Mouse (Mus musculus) CH12.LX (cell line): Measurements from ENCODE around the gene Serpine2. TPM values are rescaled to one million over a fixed set of nuclear protein-coding genes. Genes with fewer than 3 reads are reported as not detected.

ENCODE experiments used
- DNase-seq: peaks from one replicate; pipeline ENCODE4 v3.0.0-alpha.2; 2013; ENCODE audit errors: extremely low read depth
- H3K27ac ChIP-seq: 2 replicates; pipeline ENCODE4 v1.5.1; 2012; ENCODE audit warnings: low read depth, mild to moderate bottlenecking, control low read depth, moderate library complexity; ENCODE audit not compliant: insufficient read depth
- H3K27me3 ChIP-seq: replicated peaks from 2 replicates; pipeline ENCODE3; 2012; ENCODE audit warnings: inconsistent platforms
- H3K36me3 ChIP-seq, 2 experiments: replicated peaks in 1 of 2; 2 replicates each; pipeline versions ENCODE3 to v1.6.1; 2012; ENCODE audit warnings: inconsistent platforms in 1 of 2, low read length in 1 of 2, mild to moderate bottlenecking in 1 of 2, mixed read lengths in 1 of 2, moderate library complexity in 1 of 2; ENCODE audit not compliant: control insufficient read depth in 1 of 2, insufficient read depth in 1 of 2
- H3K4me1 ChIP-seq, 2 experiments: 2 replicates each; pipeline ENCODE4 v1.6.1; 2012; ENCODE audit warnings: inconsistent platforms in 1 of 2, moderate library complexity in 1 of 2; ENCODE audit not compliant: insufficient read depth in 2 of 2, control insufficient read depth in 1 of 2
- H3K4me2 ChIP-seq: 2 replicates; pipeline ENCODE4 v1.6.1; 2012; ENCODE audit warnings: low read depth, mild to moderate bottlenecking, control low read depth; ENCODE audit not compliant: poor library complexity, insufficient read depth, severe bottlenecking
- H3K4me3 ChIP-seq, 3 experiments: fragments of 150-350 bp in 1 of 3; sonication (generic) in 1 of 3; replicated peaks in 1 of 3; 2 replicates each; pipeline versions ENCODE3 to v1.5.1; 2011 to 2012; ENCODE audit warnings: low read depth in 2 of 3, low read length in 2 of 3, mild to moderate bottlenecking in 2 of 3, moderate library complexity in 2 of 3, control low read depth in 1 of 3, improper control_type of control experiment in 1 of 3, inconsistent platforms in 1 of 3, mixed read lengths in 1 of 3; ENCODE audit not compliant: poor library complexity in 1 of 3
- H3K79me2 ChIP-seq: replicated peaks from 2 replicates; pipeline ENCODE4 v1.6.1; 2012; ENCODE audit warnings: mild to moderate bottlenecking, moderate library complexity; ENCODE audit not compliant: control insufficient read depth, poor library complexity, insufficient read depth, severe bottlenecking; ENCODE audit errors: extremely low read depth
- H3K9ac ChIP-seq: 2 replicates; pipeline ENCODE4 v1.6.1; 2012; ENCODE audit warnings: low read depth, mild to moderate bottlenecking, control low read depth, moderate library complexity; ENCODE audit not compliant: insufficient read depth
- H3K9me3 ChIP-seq: replicated peaks from 2 replicates; pipeline ENCODE3; 2012; ENCODE audit warnings: low read length, inconsistent platforms, mixed read lengths
- CHD2 ChIP-seq: IDR thresholded peaks from 2 replicates; pipeline ENCODE4 v1.6.1; 2011; ENCODE audit warnings: low read length, improper control_type of control experiment
- ETS1 ChIP-seq: conservative IDR thresholded peaks from 2 replicates; pipeline ENCODE4 v1.6.1; 2012; ENCODE audit warnings: low read depth, mild to moderate bottlenecking, inconsistent platforms, low read length, improper control_type of control experiment, moderate library complexity
- HCFC1 ChIP-seq: IDR thresholded peaks from 2 replicates; pipeline ENCODE4 v1.6.1; 2012; ENCODE audit warnings: low read depth, mild to moderate bottlenecking, inconsistent platforms, low read length, improper control_type of control experiment
- IRF4 ChIP-seq: IDR thresholded peaks from 2 replicates; pipeline ENCODE4 v1.6.1; 2014; ENCODE audit warnings: low read depth, mild to moderate bottlenecking, inconsistent platforms, low read length, improper control_type of control experiment
- KAT2A ChIP-seq: IDR thresholded peaks from 2 replicates; pipeline ENCODE4 v1.6.1; 2012; ENCODE audit warnings: low read length, improper control_type of control experiment, inconsistent platforms; ENCODE audit not compliant: insufficient replicate concordance
- MAFK ChIP-seq: IDR thresholded peaks from 2 replicates; pipeline ENCODE4 v1.6.1; 2011; ENCODE audit warnings: low read length, improper control_type of control experiment; ENCODE audit not compliant: insufficient replicate concordance
- MAX ChIP-seq: IDR thresholded peaks from 2 replicates; pipeline ENCODE4 v1.6.1; 2011; ENCODE audit warnings: low read length, improper control_type of control experiment
- MEF2A ChIP-seq: IDR thresholded peaks from 2 replicates; pipeline ENCODE4 v1.6.1; 2014; ENCODE audit warnings: low read depth, mild to moderate bottlenecking, inconsistent platforms, low read length, improper control_type of control experiment, borderline replicate concordance
- MXI1 ChIP-seq: IDR thresholded peaks from 2 replicates; pipeline ENCODE4 v1.6.1; 2011; ENCODE audit warnings: mild to moderate bottlenecking, low read depth, low read length, improper control_type of control experiment
- PAX5 ChIP-seq: IDR thresholded peaks from 2 replicates; pipeline ENCODE4 v1.6.1; 2012; ENCODE audit warnings: low read length, inconsistent platforms, mixed read lengths
- POLR2A ChIP-seq: IDR thresholded peaks from 2 replicates; pipeline ENCODE4 v1.6.1; 2011; ENCODE audit warnings: low read depth, mild to moderate bottlenecking, improper control_type of control experiment, low read length
- POLR2AphosphoS2 ChIP-seq: IDR thresholded peaks from 2 replicates; pipeline ENCODE4 v1.6.1; 2011; ENCODE audit warnings: low read depth, low read length, improper control_type of control experiment
- RAD21 ChIP-seq: IDR thresholded peaks from 2 replicates; pipeline ENCODE4 v1.6.1; 2011; ENCODE audit warnings: low read depth, mild to moderate bottlenecking, low read length, improper control_type of control experiment, moderate library complexity
- RCOR1 ChIP-seq: conservative IDR thresholded peaks from 2 replicates; pipeline ENCODE4 v1.6.1; 2012; ENCODE audit warnings: low read depth, mild to moderate bottlenecking, inconsistent platforms, low read length, improper control_type of control experiment
- USF1 ChIP-seq: IDR thresholded peaks from 2 replicates; pipeline ENCODE4 v1.6.1; 2014; ENCODE audit warnings: low read depth, mild to moderate bottlenecking, inconsistent platforms, low read length, improper control_type of control experiment
- USF2 ChIP-seq: conservative IDR thresholded peaks from 2 replicates; pipeline ENCODE4 v1.6.1; 2011; ENCODE audit warnings: low read depth, low read length, improper control_type of control experiment
- ZC3H11A ChIP-seq: IDR thresholded peaks from 2 replicates; pipeline ENCODE4 v1.6.1; 2012; ENCODE audit warnings: low read depth, mild to moderate bottlenecking, inconsistent platforms, low read length, improper control_type of control experiment
- ZKSCAN1 ChIP-seq: IDR thresholded peaks from 2 replicates; pipeline ENCODE4 v1.6.1; 2012; ENCODE audit warnings: low read depth, inconsistent platforms, low read length, improper control_type of control experiment, borderline replicate concordance
- ZNF384 ChIP-seq: IDR thresholded peaks from 2 replicates; pipeline ENCODE4 v1.6.1; 2012; ENCODE audit warnings: low read depth, low read length, improper control_type of control experiment, inconsistent platforms
- dilution Hi-C: fragments of 300-500 bp; cut with MboI; formaldehyde crosslinking; loops from 2 replicates; pipeline ENCODE4 v1.14.3; 2020; ENCODE audit warnings: low sequenced_read_pairs; ENCODE audit not compliant: extremely low pct_unique_long_range_greater_than_20kb, extremely low pct_ligation_motif_present
- in situ Hi-C: fragments of 300-500 bp; cut with MboI; formaldehyde crosslinking; loops from 3 replicates; pipeline ENCODE4 v1.14.3; 2019; ENCODE audit warnings: low sequenced_read_pairs, low pct_ligation_motif_present, low pct_unique_long_range_greater_than_20kb, mixed read lengths
- polyA plus RNA-seq: library from polyadenylated mRNA; unstranded; fragments of >175 nt; gene quantifications from 2 replicates; pipeline ENCODE4 v1.2.1, GENCODE M21; 2012; ENCODE audit warnings: low read depth; ENCODE audit not compliant: insufficient read length
- total RNA-seq, 2 experiments: library from RNA; depleted of rRNA; stranded (reverse); fragments of 300-350 nt in 1 of 2; fragments of >200 nt in 1 of 2; gene quantifications; 2 replicates each; pipeline ENCODE4 v1.2.3; 2012 to 2014

The Serpine2 gene
- total and polyA plus RNA-seq, 3 experiments: 14.8 to 17.3 (median 15.1) TPM

DNA sequence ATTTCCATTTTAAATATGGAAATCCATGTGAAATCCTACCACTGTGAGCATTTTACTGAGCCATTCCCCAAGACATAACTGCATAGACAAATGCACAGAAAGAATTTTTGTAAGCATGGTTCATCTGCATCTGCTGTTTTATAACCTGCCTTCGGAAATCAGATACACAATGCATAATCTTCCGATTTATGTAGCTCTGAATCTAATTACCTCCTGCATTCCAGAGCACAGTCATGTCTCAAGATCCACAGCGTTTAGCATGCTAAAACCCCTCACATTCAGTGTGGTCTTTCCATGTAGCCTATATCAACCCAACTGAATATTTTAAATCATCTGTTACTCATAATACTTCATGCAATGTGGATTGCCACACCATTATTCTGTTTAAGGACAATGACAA lies 51.5 kb downstream of the Serpine2 start:
- Histone ChIP-seq H3K4me2 (no peak overlapping the region), H3K27ac (no peak overlapping the region), H3K9me3 (no peaks in the 10 kb centered on the region), H3K36me3 (peaks cover 0 to 5% of the 10 kb centered on the region in 2 experiments), H3K9ac (no peak overlapping the region), H3K4me3 (no peak overlapping the region), H3K27me3 (no peaks in the 10 kb centered on the region), H3K4me1 (no peaks in the 10 kb centered on the region), H3K79me2 (no peaks in the 10 kb centered on the region)
- in situ Hi-C loops: no loop called here
- no peak for DNase-seq
- TF ChIP-seq MXI1 (no peak), RAD21 (no peak), PAX5 (no peak), KAT2A (no peak), ZKSCAN1 (no peak)
- dilution Hi-C loops: no loop called here

DNA sequence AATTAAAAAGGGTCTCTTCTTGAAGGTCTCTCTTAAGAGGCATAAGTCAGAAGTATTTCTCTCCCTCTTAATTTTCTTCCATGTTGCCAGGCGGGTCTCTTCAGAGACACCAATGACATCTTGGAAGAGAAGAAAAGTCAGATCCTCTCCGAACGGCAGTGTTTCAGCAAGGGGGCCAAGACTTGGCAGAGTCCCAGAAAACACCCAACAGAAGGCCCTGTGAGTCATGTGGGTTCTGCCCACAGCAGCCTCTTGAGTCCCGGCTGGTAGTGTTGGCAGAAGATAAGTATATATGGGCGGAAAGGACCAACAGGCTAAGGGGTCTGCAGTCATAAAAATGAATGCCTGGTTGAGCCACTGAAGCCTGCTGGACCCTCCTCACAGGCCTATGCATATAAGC lies 54.1 kb downstream of the Serpine2 start:
- H3K9ac ChIP-seq: no peak overlapping the region
- dilution Hi-C loops: no loop called here
- peaks cover 0 to 7% of the 10 kb centered on the region in 2 experiments for H3K36me3 ChIP-seq
- no peaks in the 10 kb centered on the region for H3K79me2 ChIP-seq
- no peaks in the 10 kb centered on the region for H3K27me3 ChIP-seq
- H3K9me3 ChIP-seq: no peaks in the 10 kb centered on the region
- DNase-seq: no peak
- H3K4me2 ChIP-seq: no peak overlapping the region
- no peak overlapping the region for H3K27ac ChIP-seq
- in situ Hi-C loops: no loop called here
- H3K4me3 ChIP-seq: no peak overlapping the region
- TF ChIP-seq CHD2: no peak
- TF ChIP-seq KAT2A: no peak
- no peak for TF ChIP-seq USF1
- TF ChIP-seq POLR2A: no peak
- no peak for TF ChIP-seq MAFK
- no peak for TF ChIP-seq ETS1
- no peak for TF ChIP-seq MEF2A
- TF ChIP-seq RAD21: no peak
- TF ChIP-seq MAX: no peak
- no peak for TF ChIP-seq ZNF384
- TF ChIP-seq POLR2AphosphoS2: no peak
- no peak for TF ChIP-seq IRF4
- no peak for TF ChIP-seq USF2
- no peak for TF ChIP-seq HCFC1
- TF ChIP-seq RCOR1: no peak
- no peak for TF ChIP-seq ZC3H11A
- no peaks in the 10 kb centered on the region for H3K4me1 ChIP-seq
